Mouse (Mus musculus) embryonic facial prominence, embryonic 11.5 days (tissue): ENCODE data around the gene Herc2. TPM values are rescaled to one million over a fixed set of nuclear protein-coding genes. Genes with fewer than 3 reads are reported as not detected.

ENCODE experiments used
- ATAC-seq: fragments of 200-750 bp; cut with Nextera tagmentation; replicated peaks from 2 replicates; pipeline ENCODE4 v1.8.0; 2017; ENCODE audit warnings: low read depth; ENCODE audit not compliant: insufficient number of reproducible peaks, low FRiP score, low TSS enrichment
- DNase-seq: peaks from one replicate; pipeline ENCODE4 v3.0.0-alpha.2; 2015; ENCODE audit warnings: low spot score
- H3K27ac ChIP-seq: fragments of 300-500 bp; sonication (generic); replicated peaks from 2 replicates; pipeline ENCODE4 v1.5.1; 2014; ENCODE audit warnings: mild to moderate bottlenecking, low read depth, low read length, control low read depth
- H3K27me3 ChIP-seq: fragments of 300-500 bp; sonication (generic); 2 replicates; pipeline ENCODE4 v1.6.1; 2014; ENCODE audit warnings: mild to moderate bottlenecking, low read length, moderate library complexity, mixed read lengths; ENCODE audit not compliant: control insufficient read depth, insufficient read depth
- H3K36me3 ChIP-seq: fragments of 300-500 bp; sonication (generic); replicated peaks from 2 replicates; pipeline ENCODE4 v1.6.1; 2014; ENCODE audit warnings: low read depth, mild to moderate bottlenecking, low read length, moderate library complexity, mixed read lengths; ENCODE audit not compliant: control insufficient read depth, insufficient read depth
- H3K4me1 ChIP-seq: fragments of 300-500 bp; sonication (generic); 2 replicates; pipeline ENCODE4 v1.6.1; 2014; ENCODE audit warnings: low read length, mixed read lengths; ENCODE audit not compliant: control insufficient read depth, insufficient read depth
- H3K4me2 ChIP-seq: fragments of 300-500 bp; sonication (generic); 2 replicates; pipeline ENCODE4 v1.6.1; 2014; ENCODE audit warnings: low read depth, mild to moderate bottlenecking, control low read depth, low read length, moderate library complexity
- H3K4me3 ChIP-seq: fragments of 300-500 bp; sonication (generic); 2 replicates; pipeline ENCODE4 v1.5.1; 2014; ENCODE audit warnings: low read depth, low read length, control low read depth
- H3K9ac ChIP-seq: fragments of 300-500 bp; sonication (generic); replicated peaks from 2 replicates; pipeline ENCODE4 v1.6.1; 2014; ENCODE audit warnings: mild to moderate bottlenecking, control low read depth, low read length
- H3K9me3 ChIP-seq: fragments of 300-500 bp; sonication (generic); replicated peaks from 2 replicates; pipeline ENCODE4 v1.6.1; 2016; ENCODE audit warnings: mild to moderate bottlenecking, low read length, inconsistent platforms, mixed read lengths; ENCODE audit not compliant: control insufficient read depth
- WGBS: fragments of 180-500 bp; shearing (Covaris S2); extraction: QIAGEN DNeasy Blood & Tissue Kit; methylation state at CpG from one replicate; pipeline ENCODE4 v1.1.7; 2014; 5-methylcytosine and 5-hydroxymethylcytosine counted together
- polyA plus RNA-seq: library from polyadenylated mRNA; unstranded; fragments of >200 nt; fragmentation: Nextera tagmentation; extraction: Ambion mirVana; gene quantifications from 2 replicates; pipeline ENCODE4 v1.2.1, GENCODE M21; 2014

Gene Herc2
- polyA plus RNA-seq, 1 experiment from 2014 or later, result 22.9 TPM

- WGBS, result 75% methylated on average over 3 of the region's 3 CpGs
- H3K9ac ChIP-seq, result no peak overlapping the region
- no peak overlapping the region for H3K4me3 ChIP-seq
- peaks cover 7% of the 10 kb centered on the region for H3K36me3 ChIP-seq
- H3K27ac ChIP-seq, result no peak overlapping the region
- no peak for ATAC-seq
- H3K27me3 ChIP-seq, result no peaks in the 10 kb centered on the region
- H3K4me2 ChIP-seq, result no peak overlapping the region
- no peaks in the 10 kb centered on the region for H3K4me1 ChIP-seq
- DNase-seq, result no peak
- no peaks in the 10 kb centered on the region for H3K9me3 ChIP-seq
Measured at GRCm38 (mm10) chr7:56204877-56205276, 154.9 kb downstream of the Herc2 start.

GRCm38 (mm10) chr7:56220811-56221210 is 170.8 kb downstream of the Herc2 start:
- Histone ChIP-seq H3K36me3 (no peaks in the 10 kb centered on the region; the same call in none of the 2 replicates), H3K27me3 (no peaks in the 10 kb centered on the region), H3K9ac (no peak overlapping the region), H3K9me3 (no peaks in the 10 kb centered on the region), H3K4me3 (no peak overlapping the region), H3K4me1 (no peaks in the 10 kb centered on the region), H3K27ac (no peak overlapping the region), H3K4me2 (no peak overlapping the region)
- ATAC-seq, result no peak
- no peak for DNase-seq
- 92% methylated on average over 6 of the region's 6 CpGs for WGBS

- no peaks in the 10 kb centered on the region for H3K4me1 ChIP-seq
- H3K27me3 ChIP-seq, result no peaks in the 10 kb centered on the region
- H3K4me3 ChIP-seq, result no peak overlapping the region
- no peaks in the 10 kb centered on the region for H3K36me3 ChIP-seq
- ATAC-seq, result no peak; the same call in 1 of the 2 replicates
- DNase-seq, result peak; percentile 2
- 51% methylated on average over 5 of the region's 5 CpGs for WGBS
- H3K9ac ChIP-seq, result no peak overlapping the region
- no peaks in the 10 kb centered on the region for H3K9me3 ChIP-seq
- no peak overlapping the region for H3K27ac ChIP-seq
- no peak overlapping the region for H3K4me2 ChIP-seq
Measured at GRCm38 (mm10) chr7:56235794-56236423, 185.9 kb downstream of the Herc2 start.

- Histone ChIP-seq H3K27me3 (no peaks in the 10 kb centered on the region), H3K4me1 (no peaks in the 10 kb centered on the region), H3K27ac (no peak overlapping the region), H3K4me3 (no peak overlapping the region), H3K36me3 (no peaks in the 10 kb centered on the region), H3K9ac (no peak overlapping the region), H3K4me2 (no peak overlapping the region), H3K9me3 (no peaks in the 10 kb centered on the region)
- 77% methylated on average over 3 of the region's 3 CpGs for WGBS
- ATAC-seq (no peak), DNase-seq (no peak)
Measured at GRCm38 (mm10) chr7:56236617-56237016, 186.6 kb downstream of the Herc2 start.

GRCm38 (mm10) chr7:56239543-56239942 is 189.5 kb downstream of the Herc2 start, which contains the start of gene Oca2:
Gene Oca2 (plus strand): TSS chr7:56239760.
- 0 out of 2 replicates have a peak, but pooled peaks have one; percentile 36 for ATAC-seq
- WGBS, result 35% methylated on average over 3 of the region's 3 CpGs

GRCm38 (mm10) chr7:56254568-56254967 is 204.6 kb downstream of the Herc2 start:
- H3K27me3 ChIP-seq, result no peaks in the 10 kb centered on the region
- H3K36me3 ChIP-seq, result no peaks in the 10 kb centered on the region
- H3K4me3 ChIP-seq, result no peak overlapping the region
- no peaks in the 10 kb centered on the region for H3K9me3 ChIP-seq
- H3K4me1 ChIP-seq, result no peaks in the 10 kb centered on the region
- no peak overlapping the region for H3K27ac ChIP-seq
- DNase-seq, result no peak
- no peak for ATAC-seq
- no peak overlapping the region for H3K4me2 ChIP-seq
- WGBS, result 84% methylated on average over 10 of the region's 10 CpGs
- no peak overlapping the region for H3K9ac ChIP-seq

More at GRCm38 (mm10) chr7:56239543-56239942, 189.5 kb downstream of the Herc2 start, which contains the start of gene Oca2:
- Histone ChIP-seq H3K27me3 (no peaks in the 10 kb centered on the region), H3K9me3 (no peaks in the 10 kb centered on the region), H3K4me2 (no peak within 1 kb of the TSS), H3K9ac (no peak within 1 kb of the TSS), H3K4me3 (no peak within 1 kb of the TSS), H3K36me3 (no peaks in the 10 kb centered on the region), H3K4me1 (no peaks in the 10 kb centered on the region; the same call in 1 of the 2 replicates), H3K27ac (no peak within 1 kb of the TSS)
- DNase-seq, result no peak

GRCm38 (mm10) chr7:56257875-56258441 is 208.0 kb downstream of the Herc2 start:
- Histone ChIP-seq H3K4me2 (no peak overlapping the region), H3K4me3 (no peak overlapping the region), H3K4me1 (no peaks in the 10 kb centered on the region), H3K27ac (no peak overlapping the region), H3K9ac (no peak overlapping the region), H3K36me3 (no peaks in the 10 kb centered on the region), H3K27me3 (no peaks in the 10 kb centered on the region), H3K9me3 (no peaks in the 10 kb centered on the region)
- DNase-seq (peak; percentile 5), ATAC-seq (no peak)
- 50% methylated on average over 3 of the region's 3 CpGs for WGBS

- ATAC-seq, result no peak
- H3K4me1 ChIP-seq, result no peaks in the 10 kb centered on the region
- H3K9ac ChIP-seq, result no peak overlapping the region
- no peak overlapping the region for H3K4me3 ChIP-seq
- WGBS, result 89% methylated on average over 2 of the region's 2 CpGs
- no peak for DNase-seq
- no peak overlapping the region for H3K27ac ChIP-seq
- no peak overlapping the region for H3K4me2 ChIP-seq
- no peaks in the 10 kb centered on the region for H3K36me3 ChIP-seq
- no peaks in the 10 kb centered on the region for H3K27me3 ChIP-seq
- H3K9me3 ChIP-seq, result no peaks in the 10 kb centered on the region
Measured at GRCm38 (mm10) chr7:56277506-56277905, 227.5 kb downstream of the Herc2 start.
